In genomic region chr9:88547851-88548613, GRCm38 (mm10) we compare ENCODE assay signal across 8 mouse cellular contexts. TPM values are rescaled to one million over a fixed set of nuclear protein-coding genes. Genes with fewer than 3 reads are reported as not detected.
DNase-seq lines count a peak whose midpoint lies in the region; ATAC-seq lines count a peak whose summit lies in the region.

TSS of gene Zfp949 (plus strand) at chr9:88548020.

- peak; percentile 86 for ATAC-seq in megakaryocyte, adult 5-6 weeks (ENCODE audit: poor library complexity, severe bottlenecking)

- DNase-seq in adrenal gland, adult 2 months, result peak; percentile 83
- DNase-seq in embryo, embryonic 10.5 days (ENCODE audit: low spot score), result peak; percentile 95
- peak; percentile 25 for DNase-seq in gastrocnemius, postnatal 10 days
- DNase-seq in induced T-regulatory cell, adult 2 months (ENCODE audit: low read depth), result peak; percentile 92
- peak; percentile 76 to 83 for DNase-seq in left cerebral cortex, adult 8-10 months (ENCODE audit: low spot score in 2 of 2)
- DNase-seq in right cerebral cortex, adult 2 months (ENCODE audit: low spot score in 2 of 2), result peak; percentile 85 to 88
- DNase-seq in urinary bladder, postnatal 25 days (ENCODE audit: low spot score), result peak; percentile 33

RNA-seq across cellular contexts. Expression of gene Zfp949, which starts in this region (rescaled TPM):
- total RNA-seq in adrenal gland, adult 2 months (2021), result 10 to 100 TPM in 1 of 2 experiments, 1 to 10 TPM in 1; 9.1 to 10.9 TPM
- polyA plus RNA-seq in adrenal gland, adult 2 months (2012; rRNA removed), result 0.95 and 1.4 TPM in 2 replicates
- 1 to 10 TPM; 6.4 to 7.1 TPM for total RNA-seq in gastrocnemius, postnatal 10 days (2021)
- total RNA-seq in left cerebral cortex, adult 8-10 months (2022), result 10 to 100 TPM; 23.3 to 30.1 (median 28.9) TPM
- 4.3 and 4.6 TPM in 2 replicates for total RNA-seq in megakaryocyte, adult 5-6 weeks (2015)
- 7.2 and 8.9 TPM in 2 replicates for total RNA-seq in megakaryocyte, adult 5-6 weeks (2017)

Comparison
In these comparisons a context has a peak if more than half of its experiments do, and no peak if none do; other contexts are left out.
1. Peak in every context shown above with its lines: DNase-seq and ATAC-seq.
2. DNase-seq: peak in every context shown above with its lines; median percentile 95 in embryo, embryonic 10.5 days; 92 in induced T-regulatory cell, adult 2 months; 86 in right cerebral cortex, adult 2 months; 83 in adrenal gland, adult 2 months; 80 in left cerebral cortex, adult 8-10 months; 33 in urinary bladder, postnatal 25 days; 25 in gastrocnemius, postnatal 10 days.